8 mouse cellular contexts compared by ENCODE assay signal in the genomic region with DNA sequence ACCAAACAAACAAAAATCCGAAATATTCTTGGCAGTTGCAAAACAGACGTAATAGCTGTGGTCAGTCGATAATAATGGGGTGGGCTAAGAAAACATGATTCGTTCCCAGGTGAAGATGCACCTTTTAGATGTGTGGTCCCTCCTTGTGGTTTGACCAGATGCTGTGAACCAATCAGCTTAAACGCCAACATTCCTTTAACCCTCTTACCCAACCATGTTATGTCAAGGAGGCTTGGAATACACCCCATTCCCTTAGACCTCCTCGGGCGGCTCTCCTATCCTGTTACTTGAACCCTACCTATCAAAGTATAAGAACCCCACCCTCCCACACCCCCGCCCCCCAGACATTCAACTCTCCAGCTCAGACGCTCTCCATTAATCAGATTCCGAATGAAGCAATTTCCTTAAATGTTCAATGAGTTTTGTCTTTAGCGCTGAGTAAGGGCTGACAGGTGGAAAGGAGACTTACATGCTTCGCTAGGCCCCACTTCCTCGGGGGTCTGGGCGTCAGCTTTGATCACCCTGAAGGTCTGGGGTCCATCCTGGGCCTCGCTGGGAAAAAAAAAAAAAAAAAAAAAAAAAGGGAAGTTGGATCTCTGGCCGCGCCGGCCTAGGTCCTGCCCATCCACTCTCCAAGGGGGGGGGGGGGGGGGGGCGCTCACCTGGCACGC. TPM values are rescaled to one million over a fixed set of nuclear protein-coding genes. Genes with fewer than 3 reads are reported as not detected.
DNase-seq lines count a peak whose midpoint lies in the region; ATAC-seq and TF ChIP-seq lines count a peak whose summit lies in the region.

No protein-coding gene starts in this region.

- no peak for TF ChIP-seq POLR2A in olfactory bulb, adult 2 months (IDR thresholded peaks at IDR 0.05; ENCODE audit: insufficient read depth, low read depth, low read length)

- no peak for DNase-seq in lung, adult 18-20 months
- no peak for DNase-seq in embryo, embryonic 10 days (ENCODE audit: low spot score)
- DNase-seq in urinary bladder, postnatal 4 days (ENCODE audit: low spot score in 2 of 2): no peak
- DNase-seq in urinary bladder, postnatal 25 days (ENCODE audit: low spot score): no peak

- no peak for TF ChIP-seq CTCF in olfactory bulb, adult 2 months (IDR thresholded peaks at IDR 0.05; ENCODE audit: insufficient read depth, low read depth, low read length)

- H3K27me3 ChIP-seq in lung, embryonic 16.5 days (ENCODE audit: control insufficient read depth, insufficient read depth, low read depth, low read length): no peaks in the 10 kb centered on the region
- H3K27me3 ChIP-seq in embryonic facial prominence, embryonic 13.5 days: no peaks in the 10 kb centered on the region
- H3K27me3 ChIP-seq in intestine, embryonic 16.5 days (replicated peaks; ENCODE audit: control insufficient read depth, insufficient read depth, low read length): no peaks in the 10 kb centered on the region

- H3K27ac ChIP-seq in lung, embryonic 16.5 days (ENCODE audit: low read length): no peak overlapping the region
- no peak overlapping the region for H3K27ac ChIP-seq in embryonic facial prominence, embryonic 13.5 days
- no peak overlapping the region for H3K27ac ChIP-seq in intestine, embryonic 16.5 days (ENCODE audit: low read length)
- H3K27ac ChIP-seq in olfactory bulb, adult 2 months (ENCODE audit: insufficient read depth, low read depth, low read length): no peak overlapping the region

- peak overlapping the region; percentile 74 for H3K9ac ChIP-seq in lung, embryonic 16.5 days (ENCODE audit: low read length)
- H3K9ac ChIP-seq in embryonic facial prominence, embryonic 13.5 days: peak overlapping the region; percentile 72
- H3K9ac ChIP-seq in intestine, embryonic 16.5 days (ENCODE audit: low read depth, low read length): peak overlapping the region; percentile 74

- ATAC-seq in lung, embryonic 16.5 days (ENCODE audit: low read depth): no peak
- ATAC-seq in embryonic facial prominence, embryonic 13.5 days (ENCODE audit: insufficient number of reproducible peaks, insufficient read depth, low FRiP score, low TSS enrichment, low read depth): no peak
- no peak for ATAC-seq in intestine, embryonic 16.5 days

- 36% methylated on average over 15 of the region's 20 CpGs for WGBS in lung, embryonic 16.5 days
- 43% methylated on average over 14 of the region's 20 CpGs for WGBS in embryonic facial prominence, embryonic 13.5 days
- 44% methylated on average over 15 of the region's 20 CpGs for WGBS in intestine, embryonic 16.5 days
- 38% methylated on average over 17 of the region's 20 CpGs for WGBS in olfactory bulb, adult 2 months

- peak overlapping the region; percentile 86 for H3K4me2 ChIP-seq in lung, embryonic 16.5 days (ENCODE audit: low read depth, low read length)
- peak overlapping the region; percentile 68 for H3K4me2 ChIP-seq in embryonic facial prominence, embryonic 13.5 days
- peak overlapping the region; percentile 62 for H3K4me2 ChIP-seq in intestine, embryonic 16.5 days (ENCODE audit: low read depth, low read length)

- H3K9me3 ChIP-seq in lung, embryonic 16.5 days (ENCODE audit: control insufficient read depth, low read length): no peaks in the 10 kb centered on the region
- no peaks in the 10 kb centered on the region for H3K9me3 ChIP-seq in embryonic facial prominence, embryonic 13.5 days
- no peaks in the 10 kb centered on the region for H3K9me3 ChIP-seq in intestine, embryonic 16.5 days (ENCODE audit: control insufficient read depth, low read length)

- peaks cover 17% of the 10 kb centered on the region for H3K4me1 ChIP-seq in lung, embryonic 16.5 days (replicated peaks; ENCODE audit: control insufficient read depth, insufficient read depth, low read length)
- H3K4me1 ChIP-seq in embryonic facial prominence, embryonic 13.5 days: peaks cover 29% of the 10 kb centered on the region
- H3K4me1 ChIP-seq in intestine, embryonic 16.5 days (ENCODE audit: control insufficient read depth, insufficient read depth, low read length): peaks cover 12% of the 10 kb centered on the region
- H3K4me1 ChIP-seq in olfactory bulb, adult 2 months (ENCODE audit: control insufficient read depth, insufficient read depth, low read length): peaks cover 6% of the 10 kb centered on the region; the same call in 1 of the 2 replicates

- peaks cover 16% of the 10 kb centered on the region for H3K36me3 ChIP-seq in lung, embryonic 16.5 days (ENCODE audit: control insufficient read depth, insufficient read depth, low read length)
- peaks cover 26% of the 10 kb centered on the region for H3K36me3 ChIP-seq in embryonic facial prominence, embryonic 13.5 days
- peaks cover 6% of the 10 kb centered on the region for H3K36me3 ChIP-seq in intestine, embryonic 16.5 days (ENCODE audit: control insufficient read depth, insufficient read depth, low read length)

- peak overlapping the region; percentile 87 for H3K4me3 ChIP-seq in lung, embryonic 16.5 days (ENCODE audit: low read length)
- peak overlapping the region; percentile 70 for H3K4me3 ChIP-seq in embryonic facial prominence, embryonic 13.5 days
- H3K4me3 ChIP-seq in intestine, embryonic 16.5 days (ENCODE audit: low read length): peak overlapping the region; percentile 65
- peak overlapping the region; percentile 75 for H3K4me3 ChIP-seq in olfactory bulb, adult 2 months (ENCODE audit: insufficient read depth, low read depth, low read length)

RNA-seq across cellular contexts. Expression of a gene that starts 1.0 kb away (rescaled TPM):
- 50.8 and 54.6 TPM in 2 replicates for polyA plus RNA-seq in lung, embryonic 16.5 days (2015; fragmentation: Nextera tagmentation; extraction: Ambion mirVana)
- polyA plus RNA-seq in embryonic facial prominence, embryonic 13.5 days (2015; fragmentation: Nextera tagmentation; extraction: Ambion mirVana): 48.0 and 49.2 TPM in 2 replicates
- polyA plus RNA-seq in intestine, embryonic 16.5 days (2015; fragmentation: Nextera tagmentation; extraction: Ambion mirVana): 63.3 and 66.4 TPM in 2 replicates
- not detected in 2 replicates for polyA plus RNA-seq in olfactory bulb, adult 2 months (2012; ENCODE audit: insufficient read depth, insufficient read length, low replicate concordance, missing spikeins)

RNA-seq across cellular contexts. Expression of a gene that starts 1.1 kb away (rescaled TPM):
- 73.8 and 79.4 TPM in 2 replicates for polyA plus RNA-seq in lung, embryonic 16.5 days (2015; fragmentation: Nextera tagmentation; extraction: Ambion mirVana)
- 74.0 and 81.5 TPM in 2 replicates for polyA plus RNA-seq in embryonic facial prominence, embryonic 13.5 days (2015; fragmentation: Nextera tagmentation; extraction: Ambion mirVana)
- 112 and 122 TPM in 2 replicates for polyA plus RNA-seq in intestine, embryonic 16.5 days (2015; fragmentation: Nextera tagmentation; extraction: Ambion mirVana)
- polyA plus RNA-seq in olfactory bulb, adult 2 months (2012; ENCODE audit: insufficient read depth, insufficient read length, low replicate concordance, missing spikeins): not detected in 2 replicates

RNA-seq across cellular contexts. Expression of a gene that starts 21.0 kb away (rescaled TPM):
- 43.2 and 44.0 TPM in 2 replicates for polyA plus RNA-seq in lung, embryonic 16.5 days (2015; fragmentation: Nextera tagmentation; extraction: Ambion mirVana)
- 12.6 and 17.0 TPM in 2 replicates for polyA plus RNA-seq in embryonic facial prominence, embryonic 13.5 days (2015; fragmentation: Nextera tagmentation; extraction: Ambion mirVana)
- polyA plus RNA-seq in intestine, embryonic 16.5 days (2015; fragmentation: Nextera tagmentation; extraction: Ambion mirVana): 33.4 and 33.8 TPM in 2 replicates
- polyA plus RNA-seq in olfactory bulb, adult 2 months (2012; ENCODE audit: insufficient read depth, insufficient read length, low replicate concordance, missing spikeins): not detected in 2 replicates

RNA-seq across cellular contexts. Expression of a gene that starts 59.7 kb away (rescaled TPM):
- not detected in 2 replicates for polyA plus RNA-seq in lung, embryonic 16.5 days (2015; fragmentation: Nextera tagmentation; extraction: Ambion mirVana)
- not detected in 2 replicates for polyA plus RNA-seq in embryonic facial prominence, embryonic 13.5 days (2015; fragmentation: Nextera tagmentation; extraction: Ambion mirVana)
- not detected in 2 replicates for polyA plus RNA-seq in intestine, embryonic 16.5 days (2015; fragmentation: Nextera tagmentation; extraction: Ambion mirVana)
- not detected in 2 replicates for polyA plus RNA-seq in olfactory bulb, adult 2 months (2012; ENCODE audit: insufficient read depth, insufficient read length, low replicate concordance, missing spikeins)

Comparison
In these comparisons a context has a peak if more than half of its experiments do, and no peak if none do; other contexts are left out.
1. RNA of a gene that starts 1.0 kb away (polyA plus RNA-seq): 63.3 to 66.4 TPM in intestine, embryonic 16.5 days, 50.8 to 54.6 TPM in lung, embryonic 16.5 days and 48.0 to 49.2 TPM in embryonic facial prominence, embryonic 13.5 days; not detected in olfactory bulb, adult 2 months; every median in the first group is over 10 times any median in the second.
2. RNA of a gene that starts 21.0 kb away (polyA plus RNA-seq): 43.2 to 44.0 TPM in lung, embryonic 16.5 days, 33.4 to 33.8 TPM in intestine, embryonic 16.5 days and 12.6 to 17.0 TPM in embryonic facial prominence, embryonic 13.5 days; not detected in olfactory bulb, adult 2 months; every median in the first group is over 10 times any median in the second.
3. Peak in every context shown above with its lines, with median percentiles within 50 percentile points of each other: H3K4me2 ChIP-seq, H3K4me3 ChIP-seq and H3K9ac ChIP-seq.